Mouse (Mus musculus): ENCODE measurements at regions not wholly inside any gene's neighbourhood (a gene's known extent, or its start where the extent isn't known, plus 50 kb on each side); places are given as distances from the start of the nearest gene placed in this dataset.
A peak's percentile ranks its signal among the peaks of the same experiment; 100 is the strongest.
"Not testable (repeated sequence)": the region's sequence is repeated elsewhere in the genome, so short reads cannot be mapped to it uniquely, and the experiment has no call there.

DNA sequence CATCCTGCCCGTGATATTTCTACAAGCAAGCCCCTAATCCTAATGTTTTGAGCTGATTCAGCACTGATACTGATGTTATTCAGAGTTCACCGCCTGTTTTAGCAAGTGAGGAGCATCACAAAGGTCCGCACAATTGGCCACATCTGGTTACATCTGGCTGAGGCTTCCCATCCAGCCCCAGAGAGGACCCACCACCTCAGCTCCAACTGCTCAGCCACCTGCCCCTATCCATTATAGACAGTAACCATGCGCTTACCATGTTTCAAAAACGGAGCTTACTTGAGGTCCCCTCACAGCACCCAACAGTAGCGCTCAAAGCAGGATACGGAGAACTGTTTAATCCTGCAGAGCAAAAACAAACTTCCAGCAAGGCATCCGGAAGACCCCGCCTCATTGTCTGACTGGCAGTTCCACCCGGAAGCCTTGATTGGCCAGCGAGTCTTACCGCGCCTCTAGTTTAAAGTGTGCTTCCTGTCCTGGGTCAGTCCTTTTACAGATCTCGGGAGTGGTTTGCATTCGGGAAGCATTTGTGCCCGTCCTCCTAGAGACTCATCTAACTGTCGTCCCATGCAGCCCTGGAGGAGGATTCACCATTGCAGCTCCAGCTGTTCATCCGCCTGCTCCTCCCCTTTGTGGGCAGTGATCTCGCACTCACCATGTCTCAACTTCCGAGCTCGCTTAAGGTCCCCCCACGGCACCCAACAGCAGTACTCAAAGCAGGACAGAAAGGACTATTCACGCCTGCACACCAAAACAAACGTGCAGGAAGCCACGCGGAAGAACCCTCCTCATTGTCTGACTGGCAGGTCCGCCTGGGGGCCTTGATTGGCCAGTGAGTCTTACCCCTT lies 69.9 kb upstream of the Zfp825 start:
- H3K27me3 ChIP-seq (ENCODE audit: insufficient read depth, low read length); H3K4me1 ChIP-seq (ENCODE audit: insufficient read depth, low read length); H3K9me3 ChIP-seq (ENCODE audit: low read length); H3K27ac ChIP-seq (ENCODE audit: low read depth, low read length); H3K36me3 ChIP-seq (ENCODE audit: insufficient read depth, low read length): not testable (repeated sequence)
- Histone ChIP-seq H3K4me2 (ENCODE audit: low read depth, low read length, poor library complexity, severe bottlenecking) (peak overlapping the region; percentile 49), H3K9ac (replicated peaks; ENCODE audit: low read length, poor library complexity, severe bottlenecking) (peak overlapping the region; percentile 44; the same call in 1 of the 2 replicates), H3K4me3 (ENCODE audit: low read depth, low read length) (peak overlapping the region; percentile 50)
- 2% methylated on average over 27 of the region's 27 CpGs for WGBS
- DNase-seq (ENCODE audit: low spot score), result peak; percentile 82
- peak; percentile 97 for ATAC-seq (ENCODE audit: low FRiP score)

DNA sequence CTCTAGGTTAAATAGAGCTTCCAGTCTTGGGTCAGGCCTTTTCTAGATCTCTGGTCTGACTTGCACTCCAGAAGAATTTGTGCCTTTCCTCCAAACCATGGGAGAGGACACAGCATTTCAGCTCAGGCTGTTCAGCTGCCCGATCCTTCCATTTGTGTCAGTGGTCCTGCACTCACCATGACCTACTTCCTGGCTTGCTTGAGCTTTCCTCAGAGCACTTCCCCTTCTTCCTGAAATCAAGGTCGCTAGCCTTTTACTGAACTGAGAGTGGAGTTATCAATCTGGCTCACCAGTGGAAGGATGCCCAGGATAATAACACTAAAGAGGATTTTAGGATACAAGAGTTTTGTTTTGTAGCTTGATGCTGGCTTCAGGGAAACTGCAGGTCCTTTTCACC lies 70.5 kb upstream of the Zfp825 start:
- Histone ChIP-seq H3K4me3 (ENCODE audit: low read depth, low read length) (peak overlapping the region; percentile 50), H3K9ac (replicated peaks; ENCODE audit: low read length, poor library complexity, severe bottlenecking) (peak overlapping the region; percentile 44; the same call in 1 of the 2 replicates), H3K4me2 (ENCODE audit: low read depth, low read length, poor library complexity, severe bottlenecking) (peak overlapping the region; percentile 49)
- DNase-seq (ENCODE audit: low spot score); H3K9me3 ChIP-seq (ENCODE audit: low read length); H3K4me1 ChIP-seq (ENCODE audit: insufficient read depth, low read length); ATAC-seq (ENCODE audit: low FRiP score); H3K27ac ChIP-seq (ENCODE audit: low read depth, low read length); H3K36me3 ChIP-seq (ENCODE audit: insufficient read depth, low read length); H3K27me3 ChIP-seq (ENCODE audit: insufficient read depth, low read length): not testable (repeated sequence)
- 19% methylated on average over 2 of the region's 2 CpGs for WGBS

DNA sequence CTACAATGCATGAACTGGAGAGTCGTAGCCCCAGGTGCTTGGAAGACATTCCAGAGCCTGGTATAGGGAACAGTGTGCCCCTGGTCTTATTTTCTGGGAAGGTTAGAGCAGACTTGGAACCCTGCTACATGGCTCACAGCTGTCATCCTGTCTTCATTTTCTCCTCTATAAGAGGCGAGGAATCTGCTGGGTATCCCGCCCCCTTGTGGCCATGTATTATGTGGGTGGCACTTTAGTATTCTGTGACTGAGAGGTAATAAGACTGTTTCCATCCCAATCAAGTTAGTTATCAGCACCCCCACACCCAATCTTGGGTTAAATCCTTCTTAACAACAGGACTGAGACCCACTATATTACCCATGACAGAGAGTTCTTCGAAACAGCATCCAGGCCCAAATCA lies 69.4 kb upstream of the Erap1 start:
- not testable (repeated sequence) for H3K27ac ChIP-seq (ENCODE audit: low read depth, low read length); ATAC-seq (ENCODE audit: low FRiP score); H3K9ac ChIP-seq (replicated peaks; ENCODE audit: low read length, poor library complexity, severe bottlenecking); H3K36me3 ChIP-seq (ENCODE audit: insufficient read depth, low read length); H3K4me3 ChIP-seq (ENCODE audit: low read depth, low read length); H3K27me3 ChIP-seq (ENCODE audit: insufficient read depth, low read length); H3K4me1 ChIP-seq (ENCODE audit: insufficient read depth, low read length); H3K9me3 ChIP-seq (ENCODE audit: low read length); H3K4me2 ChIP-seq (ENCODE audit: low read depth, low read length, poor library complexity, severe bottlenecking); DNase-seq (ENCODE audit: low spot score)
- 61% methylated on average over 4 of the region's 4 CpGs for WGBS
